Mouse (Mus musculus) liver, embryonic 14.5 days (tissue): ENCODE results near the gene Pgbd5.

Experiments used
- CTCF ChIP-seq: IDR thresholded peaks from 2 replicates; pipeline ENCODE4 v1.5.1; 2016; ENCODE audit warnings: antibody characterized with exemption, low read depth, control low read depth
- EP300 ChIP-seq: IDR thresholded peaks from 2 replicates; pipeline ENCODE4 v1.6.1; 2016; ENCODE audit warnings: antibody characterized with exemption, low read depth

DNA sequence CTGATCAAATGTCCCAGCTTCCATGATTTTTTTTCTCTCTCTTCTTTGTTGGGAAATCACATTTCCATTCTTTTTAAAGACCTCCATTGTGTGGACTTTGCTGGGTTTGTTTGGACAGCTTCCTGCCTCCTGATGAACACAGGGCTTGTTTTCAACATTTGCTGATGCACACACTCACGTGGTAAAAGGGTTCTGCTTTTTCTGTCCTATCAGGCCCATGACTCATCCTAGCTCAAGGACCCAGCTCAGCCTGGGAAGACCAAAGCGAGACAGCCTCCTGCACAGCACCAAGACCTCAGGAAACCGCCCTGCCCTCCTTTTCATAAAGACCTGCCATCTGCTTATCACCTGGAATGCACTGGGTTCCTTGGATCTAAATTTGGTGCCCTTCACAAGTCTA is 15.9 kb upstream of the Pgbd5 start:
- TF ChIP-seq EP300: no peak
- no peak for TF ChIP-seq CTCF
